Mouse (Mus musculus) cerebellum, postnatal 14 days (tissue): ENCODE data around the gene Mtfp1.
"Not testable (repeated sequence)": the region's sequence is repeated elsewhere in the genome, so short reads cannot be mapped to it uniquely, and the experiment has no call there.

ENCODE experiments used
- DNase-seq, 2 experiments: peaks; one replicate each; pipeline ENCODE4 v3.0.0; 2021; ENCODE audit warnings: mixed read lengths in 2 of 2

Gene Mtfp1

DNA sequence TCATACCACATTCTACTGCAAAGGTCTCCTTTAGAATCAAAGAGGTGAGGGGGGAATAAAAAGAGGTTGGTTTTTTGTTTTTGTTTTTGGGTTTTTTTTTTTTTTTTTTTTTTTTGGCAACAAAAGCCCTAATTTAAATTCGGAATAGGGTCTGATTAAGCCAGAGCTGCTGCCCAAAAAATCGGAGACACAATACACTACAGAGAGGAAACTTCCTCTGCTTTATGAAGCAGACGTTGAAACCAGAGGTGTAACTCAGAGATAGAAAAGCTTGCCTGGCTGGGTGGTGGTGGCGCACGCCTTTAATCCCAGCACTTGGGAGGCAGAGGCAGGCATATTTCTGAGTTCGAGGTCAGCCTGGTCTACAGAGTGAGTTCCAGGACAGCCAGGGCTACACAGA is 19.3 kb upstream of the Mtfp1 start:
- not testable (repeated sequence) for DNase-seq

DNA sequence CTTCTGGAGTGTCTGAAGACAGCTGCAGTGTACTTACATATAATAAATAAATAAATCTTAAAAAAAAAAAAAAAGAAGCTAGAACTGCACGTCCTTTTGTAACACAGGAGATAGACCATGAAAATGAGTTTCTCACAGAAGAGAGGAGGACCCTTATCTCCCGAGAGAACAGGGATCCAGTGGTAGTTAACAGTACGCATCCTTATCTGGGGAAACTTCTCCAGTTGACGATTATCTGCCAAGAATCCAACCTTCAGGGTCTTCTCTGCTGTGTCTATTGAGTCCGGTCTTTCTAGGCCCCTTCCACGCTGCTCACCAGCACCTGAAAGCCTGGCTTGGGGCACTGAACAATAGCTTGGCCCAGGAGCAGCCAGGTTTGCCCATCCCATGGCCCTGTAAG is 18.7 kb upstream of the Mtfp1 start:
- no peak for DNase-seq

DNA sequence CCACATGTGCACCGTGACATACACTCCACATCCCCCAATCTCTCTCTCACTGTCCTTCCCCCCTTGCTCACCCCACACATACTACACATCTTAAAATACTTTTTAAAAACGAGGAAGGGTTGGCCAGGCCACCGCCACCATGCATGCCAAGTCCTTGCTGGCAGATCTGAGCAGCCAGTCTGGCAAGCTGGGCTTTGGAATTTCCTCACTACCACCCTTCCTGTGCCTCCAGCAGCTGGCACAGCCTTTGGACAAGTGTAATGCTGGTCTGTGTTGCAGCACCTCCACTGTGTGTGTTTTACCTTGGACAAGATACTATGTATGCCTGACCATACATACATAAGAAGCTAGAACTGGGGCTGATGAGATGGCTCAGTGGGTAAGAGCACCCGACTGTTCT is 18.3 kb upstream of the Mtfp1 start:
- no peak for DNase-seq

DNA sequence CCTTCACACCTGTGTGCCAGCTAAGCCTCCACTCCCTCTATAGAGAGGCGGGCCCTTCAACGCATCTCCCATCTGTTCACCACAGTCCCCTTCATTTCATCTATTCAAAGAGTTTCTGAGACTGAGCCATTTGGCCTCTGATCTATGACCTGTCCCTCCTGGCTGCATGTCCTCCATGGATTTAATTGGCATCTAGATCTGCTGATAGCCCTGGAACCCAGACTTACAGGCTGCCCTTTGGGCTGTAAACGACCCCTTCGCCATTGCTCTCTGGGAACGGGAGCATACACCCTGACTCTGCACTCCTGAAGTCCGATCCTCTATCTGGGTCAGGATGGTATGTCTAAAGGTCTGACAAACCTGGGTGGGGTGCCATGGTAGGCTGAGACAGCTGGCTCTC is 17.6 kb upstream of the Mtfp1 start:
- DNase-seq = no peak

DNA sequence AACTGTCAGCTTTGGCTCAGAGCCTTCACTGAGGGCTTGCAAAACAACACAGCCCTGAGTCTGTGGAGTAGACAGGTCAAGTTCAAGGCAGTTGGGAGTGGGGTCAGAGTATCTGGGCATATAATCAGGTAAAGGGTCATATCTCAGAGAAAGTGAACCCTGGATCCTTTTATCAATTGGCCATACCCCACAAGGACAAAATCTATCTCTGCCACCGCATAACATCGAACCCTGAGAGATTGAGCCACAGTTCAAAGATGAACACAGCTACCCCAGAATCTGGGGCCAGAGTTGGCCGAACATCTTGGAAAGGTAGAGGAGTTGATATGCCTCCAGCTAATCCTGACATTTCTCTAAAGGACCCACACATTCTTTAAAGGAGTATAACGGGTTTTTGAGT is 16.8 kb upstream of the Mtfp1 start:
- DNase-seq = no peak

DNA sequence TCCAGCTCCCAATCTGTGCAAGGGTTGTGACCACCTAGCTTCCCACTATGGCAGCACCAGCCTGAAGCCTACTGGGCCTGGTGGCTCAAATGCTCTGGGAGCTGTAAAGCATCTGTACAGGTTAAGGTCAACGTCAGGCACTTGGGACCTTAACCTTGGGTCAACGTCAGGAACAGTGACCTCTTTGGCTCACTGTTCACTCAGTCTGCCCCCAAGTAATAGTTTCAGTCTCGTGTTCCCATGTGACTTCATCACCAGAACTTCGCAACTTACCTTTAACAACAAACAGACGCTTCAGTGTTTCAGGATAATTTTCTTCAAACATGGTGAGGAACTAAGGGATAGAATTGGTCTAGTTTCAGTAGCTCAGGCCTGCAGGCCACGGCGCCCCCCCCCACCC is 13.4 kb upstream of the Mtfp1 start:
- DNase-seq = no peak

DNA sequence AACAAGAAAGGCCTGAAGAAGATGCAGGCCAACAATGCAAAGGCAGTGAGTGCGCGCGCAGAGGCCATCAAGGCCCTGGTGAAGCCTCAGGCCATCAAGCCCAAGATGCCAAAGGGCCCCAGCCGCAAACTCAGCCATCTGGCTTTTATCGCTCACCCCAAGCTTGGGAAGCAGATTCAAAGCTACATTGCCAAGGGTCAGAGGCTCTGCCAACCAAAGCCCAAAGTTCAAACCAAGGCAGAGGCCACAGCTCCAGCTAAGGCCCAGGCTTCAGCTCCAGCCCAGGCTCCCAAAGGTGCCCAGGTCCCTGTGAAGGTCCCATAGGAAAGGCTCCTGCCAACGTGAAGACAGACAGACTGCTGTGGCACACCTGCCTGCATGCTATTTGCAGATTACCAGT is 12.7 kb upstream of the Mtfp1 start:
- not testable (repeated sequence) for DNase-seq

DNA sequence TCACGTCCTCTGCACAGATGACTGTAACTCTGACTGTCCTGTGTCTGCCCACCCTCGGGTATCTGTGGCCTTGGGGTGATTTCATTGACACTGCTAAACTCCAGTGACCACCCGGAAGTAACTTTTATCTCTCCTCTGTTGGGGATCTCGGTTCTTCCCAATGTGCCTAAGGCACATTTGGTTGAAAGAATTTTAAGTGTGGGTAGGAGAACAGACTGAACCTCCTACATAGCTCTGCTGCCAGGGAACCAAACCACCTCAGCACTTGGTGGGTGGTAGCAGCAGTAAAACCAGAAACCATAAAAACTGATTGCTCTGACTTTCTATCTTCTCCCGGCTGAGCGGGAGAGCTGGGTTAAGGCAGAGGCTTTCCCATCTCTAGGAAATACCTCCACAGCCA is 10.2 kb upstream of the Mtfp1 start:
- DNase-seq = no peak

DNA sequence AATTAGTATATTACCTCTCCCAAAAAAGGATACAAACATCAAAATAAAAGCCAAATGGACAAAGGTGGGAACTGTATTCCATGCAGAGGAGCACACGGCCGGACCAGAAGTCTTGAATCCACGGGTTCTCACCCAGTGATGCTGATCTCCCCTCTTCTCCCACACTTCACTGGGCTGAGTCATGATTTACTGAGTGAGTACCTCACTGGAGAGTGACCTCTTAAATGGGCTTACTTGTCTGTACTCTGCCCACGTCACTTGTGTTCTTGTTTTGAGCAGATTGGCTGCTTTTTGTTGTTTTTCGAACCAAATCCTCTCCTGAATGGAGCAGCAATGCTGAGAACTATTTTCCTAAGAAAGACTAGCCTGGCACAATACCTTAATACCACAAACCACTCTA is 9.7 kb upstream of the Mtfp1 start:
- no peak for DNase-seq

DNA sequence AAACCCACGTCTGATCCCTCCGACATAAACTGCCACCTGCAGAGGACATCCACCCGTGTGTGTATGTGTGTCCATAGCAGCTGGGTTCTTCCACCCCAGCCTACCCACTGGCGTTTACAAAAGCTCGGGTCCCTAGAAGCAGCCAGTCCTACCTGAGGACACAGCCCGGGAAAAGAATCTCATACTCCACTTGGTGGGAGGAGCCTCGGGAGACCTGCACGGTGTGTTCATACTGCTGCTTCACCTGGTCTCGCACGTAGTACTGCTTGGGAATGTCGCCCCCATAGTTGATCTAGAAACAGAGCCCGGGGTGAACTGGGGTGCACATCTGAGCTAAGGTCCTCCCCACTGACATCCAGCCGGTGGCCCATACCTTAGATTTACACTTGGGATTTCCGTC is 8.3 kb upstream of the Mtfp1 start:
- DNase-seq = no peak

DNA sequence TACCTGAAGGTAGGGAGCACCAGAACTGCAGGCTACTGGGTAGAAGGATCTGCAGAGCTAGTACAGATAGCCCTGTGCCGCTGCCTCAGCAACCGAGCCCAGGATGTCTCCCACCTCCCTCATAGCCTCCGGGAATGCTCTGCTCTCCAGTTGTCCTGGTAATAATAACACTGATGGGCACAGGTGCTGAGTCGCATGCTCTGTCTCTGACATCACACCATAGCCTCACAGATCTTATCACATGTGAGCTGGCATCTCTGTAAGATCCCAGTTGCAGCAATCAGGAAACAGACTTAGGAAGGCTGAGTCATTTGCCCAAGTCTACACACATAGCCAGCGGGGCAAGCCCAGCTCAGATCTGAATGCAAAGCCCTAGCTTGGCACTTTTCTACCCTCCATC is 6.6 kb upstream of the Mtfp1 start:
- no peak for DNase-seq

DNA sequence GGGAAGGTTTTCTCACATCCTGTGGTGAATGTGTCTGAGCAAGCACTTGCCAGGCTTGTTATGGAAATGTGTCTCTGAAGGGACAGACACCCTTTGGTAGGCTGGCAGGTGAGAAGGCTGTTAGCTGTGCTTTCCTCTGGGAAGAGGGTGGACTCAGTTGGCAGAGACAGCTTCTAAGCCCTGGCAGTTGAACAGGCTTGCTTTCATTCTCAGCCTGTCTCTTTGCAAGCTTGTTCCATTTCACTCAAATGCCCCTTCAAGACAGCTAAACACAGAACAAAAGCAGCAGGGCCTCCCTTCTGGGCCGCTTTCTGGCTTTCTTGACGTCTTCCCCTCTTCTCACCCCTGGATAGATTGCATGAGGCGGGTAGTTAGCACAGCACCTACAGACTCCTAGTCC is 4.2 kb upstream of the Mtfp1 start:
- no peak for DNase-seq

DNA sequence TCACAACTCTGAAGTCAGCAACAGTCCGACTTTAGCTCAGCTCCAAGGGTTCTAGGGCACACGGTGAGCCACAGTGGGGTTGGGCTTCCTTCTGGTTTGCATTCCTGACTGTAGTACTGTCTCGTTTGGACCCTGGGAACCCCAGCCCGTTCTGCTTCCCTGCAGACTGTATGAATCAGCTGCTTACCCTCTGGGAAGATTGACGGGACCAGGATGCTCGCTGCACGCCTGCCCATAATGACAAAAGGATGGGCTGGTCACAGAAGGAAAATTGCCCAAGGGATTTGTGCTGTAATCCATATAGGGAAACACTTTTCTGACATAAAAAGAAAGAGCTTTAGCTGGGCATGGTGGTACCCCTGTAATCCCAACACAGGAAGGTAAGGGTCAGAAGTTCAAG is 3.6 kb upstream of the Mtfp1 start:
- DNase-seq = no peak

DNA sequence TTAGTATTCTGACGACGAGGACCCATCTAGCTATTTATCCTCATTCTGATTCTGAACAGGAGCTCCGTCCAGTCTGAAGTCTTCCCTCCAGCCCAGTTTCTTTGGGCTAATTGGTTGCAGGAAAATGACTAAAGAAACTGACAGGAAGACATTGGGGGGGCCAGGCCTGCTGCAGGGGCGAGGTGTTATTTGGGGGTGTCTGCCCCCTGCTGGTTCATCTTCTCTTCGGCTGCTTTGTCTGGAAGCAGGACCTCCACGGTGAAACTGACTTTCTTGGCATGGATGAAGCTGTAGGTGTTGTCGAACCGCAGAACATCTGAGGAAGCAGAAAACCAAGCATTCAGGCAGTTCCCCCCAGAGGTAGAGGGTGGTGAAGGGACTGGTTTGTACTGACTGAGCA is 2.9 kb upstream of the Mtfp1 start:
- DNase-seq = peak in 1 of 2 experiments; percentile 23

DNA sequence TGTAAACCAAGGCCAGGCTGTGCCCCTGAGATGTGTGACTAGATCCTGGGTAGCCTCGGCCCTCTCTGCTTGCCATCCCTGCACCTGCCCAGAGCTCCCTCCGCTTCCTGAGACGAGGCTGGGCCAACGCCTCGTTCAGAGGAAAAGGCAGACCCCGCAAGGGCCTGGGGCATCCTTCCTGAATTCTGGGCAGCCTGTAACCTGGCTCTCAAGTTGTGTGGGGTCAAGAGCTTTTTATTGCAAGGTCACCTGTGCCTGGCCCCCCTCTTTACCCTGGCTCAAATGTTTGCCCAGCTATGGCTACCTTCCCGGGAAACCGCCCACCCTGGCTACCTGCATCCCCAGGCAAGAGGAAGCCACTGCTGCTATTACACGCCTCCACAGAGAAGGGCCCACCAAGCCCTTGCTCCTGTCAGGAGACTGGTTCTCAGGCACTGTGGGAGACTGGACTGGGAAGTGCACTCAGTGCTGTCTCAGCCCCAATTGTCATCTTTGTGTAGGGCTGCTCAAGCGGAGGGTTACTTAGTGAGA is 1.9 kb upstream of the Mtfp1 start:
- DNase-seq = peak in 1 of 2 experiments; percentile 51

DNA sequence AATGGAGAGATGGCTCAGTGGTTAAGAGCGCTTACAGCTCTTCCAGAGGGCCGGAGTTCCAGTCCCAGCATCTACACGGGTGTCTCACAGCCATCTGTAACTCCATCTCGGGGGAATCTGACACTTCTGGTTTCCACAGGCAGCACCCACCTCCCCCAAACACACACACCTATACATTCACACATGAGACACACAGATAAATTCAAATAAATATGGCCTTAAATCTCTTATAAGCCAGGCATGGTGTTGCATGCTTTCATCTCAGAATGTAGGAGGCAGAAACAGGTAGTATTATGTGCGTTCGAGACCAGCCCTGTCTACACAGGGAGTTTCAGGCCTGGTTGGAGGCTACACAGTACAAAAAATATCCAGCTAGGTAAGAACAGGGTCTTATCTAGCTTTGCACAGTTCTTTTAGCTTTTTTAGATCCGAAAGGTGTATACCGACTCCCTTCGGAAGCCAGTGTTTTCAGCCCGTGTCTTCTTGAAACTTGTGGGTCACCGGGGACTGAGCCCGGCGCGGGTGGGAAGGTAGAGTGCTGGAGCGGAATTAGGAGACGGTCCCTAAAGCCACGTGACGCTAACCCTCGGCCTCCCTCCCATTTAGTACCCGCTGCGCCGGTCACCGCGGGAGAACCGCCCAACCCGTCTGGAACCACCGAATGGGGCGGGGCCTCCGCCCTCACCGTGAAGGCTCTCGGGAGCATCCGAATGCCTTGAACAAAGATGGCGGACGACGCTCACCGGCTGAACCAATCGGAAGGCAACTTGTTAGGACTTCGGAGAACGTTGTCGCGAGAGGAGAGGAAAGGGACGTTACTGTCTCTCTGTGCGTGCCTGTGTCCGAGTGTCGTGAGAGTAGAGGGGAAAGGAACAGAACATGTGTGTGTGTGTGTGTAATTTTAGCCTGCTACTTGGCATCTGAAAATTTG is 1.1 kb upstream of the Mtfp1 start:
- DNase-seq = peak; percentile 98 to 99

DNA sequence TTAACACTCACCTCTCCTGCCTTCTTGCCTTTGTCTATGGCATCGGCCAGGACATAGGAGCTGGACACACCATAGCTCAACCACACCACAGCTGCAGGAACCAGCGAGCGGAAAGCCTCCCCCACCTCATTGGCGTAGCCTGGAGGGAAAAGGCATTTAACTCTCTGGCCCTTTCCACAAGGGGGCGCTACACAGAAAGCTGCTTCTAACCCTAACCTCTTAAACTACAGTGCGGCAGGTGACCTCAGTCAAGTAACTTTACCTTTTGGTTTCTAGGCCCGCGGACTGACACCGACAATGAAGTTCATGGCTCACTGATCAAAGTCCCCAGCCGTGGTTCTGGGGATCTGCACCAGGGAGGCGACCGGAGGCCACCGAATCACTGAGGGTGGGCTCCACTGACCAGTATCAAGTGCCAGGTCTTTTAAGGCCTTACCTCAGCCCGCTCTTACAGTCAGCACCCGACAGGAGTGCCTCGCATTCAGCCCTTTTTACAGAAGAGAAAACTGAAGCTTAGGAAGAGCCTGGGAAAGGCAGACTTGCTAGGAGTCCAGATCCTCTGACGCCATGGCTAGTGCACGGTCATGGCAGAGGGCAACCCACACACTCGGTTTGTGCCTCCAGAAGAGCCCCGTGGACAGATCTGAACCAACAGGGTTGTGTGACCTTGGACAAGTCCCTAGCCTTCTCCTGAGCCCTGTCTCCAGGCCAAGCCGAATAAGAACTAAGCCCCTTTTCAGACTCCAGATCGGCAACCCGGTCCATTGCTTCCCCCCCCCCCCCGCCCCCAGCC is 671 bp downstream of the Mtfp1 start:
- DNase-seq = peak; percentile 68 to 82

DNA sequence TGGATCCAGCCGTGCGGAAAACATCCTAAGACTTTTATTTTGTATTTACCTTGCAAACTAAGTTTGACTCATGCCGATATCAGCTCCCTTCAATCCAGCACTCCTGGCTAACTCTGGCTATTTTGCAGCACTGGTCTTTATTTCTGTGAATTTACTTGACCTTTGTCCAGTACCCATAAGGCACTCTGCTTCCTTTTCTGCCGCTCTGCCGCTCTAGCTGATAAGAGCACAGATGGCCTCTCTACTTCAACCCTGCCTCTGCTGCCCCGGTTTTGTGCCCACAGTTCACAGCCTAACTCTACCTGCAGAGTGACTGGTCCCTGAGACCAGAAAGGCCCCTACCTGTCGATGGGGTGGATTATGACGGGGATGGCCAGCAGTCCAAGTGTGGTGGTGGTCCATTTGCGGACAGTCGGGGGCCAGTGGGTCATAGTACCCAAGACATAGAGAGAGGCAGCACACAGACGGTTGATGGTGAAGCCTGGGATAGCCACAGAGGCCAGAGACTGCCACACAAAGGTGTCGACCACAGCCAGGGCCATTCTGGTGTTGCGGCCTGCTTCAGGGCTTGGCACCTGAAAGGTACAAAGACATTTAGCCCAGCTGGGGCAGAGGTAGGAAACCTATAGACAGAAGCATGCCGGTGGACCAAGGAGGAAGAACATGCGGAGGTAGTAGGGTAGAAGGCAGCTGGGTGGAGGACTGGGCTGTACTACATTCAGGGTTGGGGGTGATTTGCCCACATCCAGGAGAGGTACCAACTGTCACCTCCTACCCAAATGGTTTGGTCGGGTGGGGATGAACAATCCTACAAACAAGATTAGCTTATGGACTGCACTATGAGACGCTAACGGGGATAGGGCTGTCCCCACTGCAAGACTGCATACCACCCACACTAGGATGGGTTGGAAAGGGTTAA is 1.5 kb downstream of the Mtfp1 start:
- DNase-seq = no peak

DNA sequence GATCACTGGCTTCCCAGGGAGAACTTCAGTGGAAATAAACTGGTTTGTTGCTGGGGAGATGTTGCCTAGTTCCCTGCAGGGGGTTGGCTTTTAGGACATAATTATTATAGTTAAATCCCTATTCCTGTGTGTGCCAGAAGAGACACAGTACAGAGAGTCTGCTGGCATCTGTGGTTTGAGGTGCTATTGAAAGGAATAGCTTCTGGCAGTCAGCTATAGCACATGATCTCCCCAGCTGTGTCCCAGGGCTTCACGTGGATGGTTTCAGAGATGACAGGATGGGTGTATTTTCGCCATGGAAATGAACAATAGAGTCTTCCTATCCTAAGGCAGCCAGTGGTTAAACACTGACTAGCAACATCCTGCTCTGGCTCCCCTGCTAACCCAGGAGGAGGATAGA is 8.0 kb downstream of the Mtfp1 start:
- no peak for DNase-seq

DNA sequence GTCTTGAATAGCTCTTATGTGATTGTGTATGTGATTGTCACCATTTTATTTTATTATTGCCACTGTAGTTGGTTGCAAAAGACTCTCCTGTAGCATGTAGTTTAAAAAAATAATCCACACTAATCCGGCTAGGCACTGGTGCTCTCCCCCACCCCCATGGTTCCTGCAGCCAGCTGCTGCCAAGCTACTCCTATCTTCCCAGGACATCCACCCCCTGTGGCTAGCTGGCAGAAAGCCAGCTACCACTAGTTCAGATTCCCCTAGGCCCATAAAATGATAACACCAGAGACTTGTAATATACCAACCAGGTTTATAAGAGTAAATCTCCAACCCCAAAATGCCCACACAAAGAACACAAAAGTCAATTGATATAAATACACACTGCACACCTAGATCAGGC is 9.0 kb downstream of the Mtfp1 start:
- peak in 1 of 2 experiments; percentile 33 for DNase-seq

DNA sequence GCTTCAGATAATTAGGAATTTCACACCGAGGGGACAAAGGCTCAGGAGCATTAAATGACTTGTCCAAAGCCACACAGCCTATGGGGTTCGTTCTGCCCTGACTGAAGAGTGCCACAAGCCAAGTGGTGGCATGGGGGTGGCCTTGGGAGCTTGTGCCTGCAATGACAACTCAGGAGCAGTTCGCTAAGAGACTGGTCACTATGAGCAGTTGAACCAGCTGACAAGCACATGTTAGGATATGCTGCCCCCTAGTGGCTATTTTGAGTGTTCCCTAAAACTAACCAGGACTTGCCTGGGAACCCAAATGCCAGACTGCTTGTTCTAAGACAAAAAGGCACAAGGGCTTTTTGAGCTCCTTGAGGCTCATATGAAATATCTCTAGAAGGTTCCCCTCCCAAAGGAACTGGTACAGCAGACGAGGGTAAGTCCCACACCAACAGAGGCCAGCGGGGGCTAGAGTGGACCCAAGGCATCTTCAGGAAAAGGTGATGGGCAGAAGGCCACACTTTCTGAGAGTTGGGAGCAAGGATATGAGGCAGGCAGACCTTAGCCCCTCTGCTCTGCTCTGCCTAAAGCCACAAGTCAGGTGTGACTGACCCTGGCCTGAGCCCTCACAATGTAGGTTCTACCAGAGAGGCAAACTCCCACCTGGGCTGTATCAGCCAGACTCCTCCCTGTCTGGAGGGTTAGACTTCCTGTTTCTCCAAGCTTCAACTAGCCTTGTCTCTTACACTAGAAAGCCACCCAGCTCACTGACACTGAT is 11.7 kb downstream of the Mtfp1 start:
- peak; percentile 85 for DNase-seq

DNA sequence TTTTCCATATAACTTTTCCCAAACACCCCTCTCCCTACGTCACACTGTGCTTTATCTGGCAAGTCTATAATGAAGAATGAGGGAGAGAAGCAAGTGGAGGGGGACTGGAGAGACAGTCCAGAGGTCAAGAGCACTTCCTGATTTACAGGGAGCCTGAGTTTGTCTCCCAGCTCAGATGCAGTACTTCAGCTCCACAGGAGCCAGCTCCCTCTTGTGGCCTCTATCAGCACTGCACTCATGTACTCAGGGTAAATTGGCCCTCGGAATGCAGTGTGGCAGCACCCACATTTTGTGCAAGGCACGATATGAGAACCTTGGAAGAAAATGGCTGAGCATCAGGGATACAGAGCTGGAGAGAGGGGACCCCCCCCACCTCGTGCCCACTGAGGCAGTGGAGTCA is 15.0 kb downstream of the Mtfp1 start:
- peak; percentile 75 to 84 for DNase-seq
